Mouse (Mus musculus): ENCODE data around the gene Ssxb1.
"Not testable (repeated sequence)": the region's sequence is repeated elsewhere in the genome, so short reads cannot be mapped to it uniquely, and the experiment has no call there.

The Ssxb1 gene

GRCm38 (mm10) chrX:8413005-8413404, at the start of gene Ssxb1:
Ssxb1 (plus strand) TSS chrX:8413305.
- in situ Hi-C loops (cut with MboI, MseI) = loop anchor here in 1 of 2 experiments (10.0 kb wide), 1 partner anchor 1058 kb away; no protein-coding TSS in a partner anchor

- in situ Hi-C loops (cut with MboI, MseI) = not testable (repeated sequence)
Measured at GRCm38 (mm10) chrX:8366678-8367077, 46.4 kb upstream of the Ssxb1 start, which contains the start of gene Ssxb9. Ssxb9 (plus strand) TSS chrX:8366978.

GRCm38 (mm10) chrX:8461626-8462025, 48.5 kb downstream of the Ssxb1 start, which contains the start of gene Ssxb2:
Ssxb2 (minus strand) TSS chrX:8461726.
- in situ Hi-C loops (cut with MboI, MseI) = not testable (repeated sequence)
